Mouse (Mus musculus) 3T3-L1 (cell line): ENCODE measurements around the gene Mkks.

Experiments used
- DNase-seq: peaks from one replicate; pipeline ENCODE4 v3.0.0-alpha.2; 2015; ENCODE audit warnings: low read depth, low spot score

Mkks gene

GRCm38 (mm10) chr2:136835882-136836281 is 55.3 kb downstream of the Mkks start:
- peak; percentile 39 for DNase-seq

GRCm38 (mm10) chr2:136834715-136835075 is 56.5 kb downstream of the Mkks start:
- DNase-seq: no peak

- DNase-seq: no peak
Observed at GRCm38 (mm10) chr2:136833976-136834714, 57.0 kb downstream of the Mkks start.

- DNase-seq: peak; percentile 45
Observed at GRCm38 (mm10) chr2:136832936-136833335, 58.3 kb downstream of the Mkks start.

GRCm38 (mm10) chr2:136827612-136828011 is 63.6 kb downstream of the Mkks start:
- DNase-seq: no peak
